Mouse (Mus musculus): ENCODE data around the gene Gnai2. TPM values are rescaled to one million over a fixed set of nuclear protein-coding genes. Genes with fewer than 3 reads are reported as not detected.
"Not testable (repeated sequence)": the region's sequence is repeated elsewhere in the genome, so short reads cannot be mapped to it uniquely, and the experiment has no call there.

Gene Gnai2
- total RNA-seq, 2 experiments from 2014 or later: 254 to 263 TPM

DNA sequence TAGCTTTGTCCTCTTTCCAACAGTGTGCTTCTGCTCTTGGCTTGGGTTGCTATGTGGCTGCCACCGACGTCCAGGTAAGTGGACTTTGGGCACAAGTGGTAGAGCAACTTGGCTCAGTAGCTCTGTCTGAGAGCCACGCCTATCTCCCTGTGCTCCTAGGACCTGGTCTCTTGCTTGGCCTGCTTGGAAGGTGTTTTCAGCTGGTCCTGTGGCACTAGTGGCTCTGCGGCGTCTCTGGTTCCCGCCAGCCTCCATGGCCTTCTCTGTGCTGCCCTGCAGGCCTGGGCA lies 44.5 kb downstream of the Gnai2 start:
- DNase-seq (ENCODE audit: low spot score in 2 of 2): no peak

- no peak for DNase-seq (ENCODE audit: low spot score in 2 of 2)
These were observed 45.0 kb downstream of the Gnai2 start for GRCm38 (mm10) chr9:107590058-107590772.

DNA sequence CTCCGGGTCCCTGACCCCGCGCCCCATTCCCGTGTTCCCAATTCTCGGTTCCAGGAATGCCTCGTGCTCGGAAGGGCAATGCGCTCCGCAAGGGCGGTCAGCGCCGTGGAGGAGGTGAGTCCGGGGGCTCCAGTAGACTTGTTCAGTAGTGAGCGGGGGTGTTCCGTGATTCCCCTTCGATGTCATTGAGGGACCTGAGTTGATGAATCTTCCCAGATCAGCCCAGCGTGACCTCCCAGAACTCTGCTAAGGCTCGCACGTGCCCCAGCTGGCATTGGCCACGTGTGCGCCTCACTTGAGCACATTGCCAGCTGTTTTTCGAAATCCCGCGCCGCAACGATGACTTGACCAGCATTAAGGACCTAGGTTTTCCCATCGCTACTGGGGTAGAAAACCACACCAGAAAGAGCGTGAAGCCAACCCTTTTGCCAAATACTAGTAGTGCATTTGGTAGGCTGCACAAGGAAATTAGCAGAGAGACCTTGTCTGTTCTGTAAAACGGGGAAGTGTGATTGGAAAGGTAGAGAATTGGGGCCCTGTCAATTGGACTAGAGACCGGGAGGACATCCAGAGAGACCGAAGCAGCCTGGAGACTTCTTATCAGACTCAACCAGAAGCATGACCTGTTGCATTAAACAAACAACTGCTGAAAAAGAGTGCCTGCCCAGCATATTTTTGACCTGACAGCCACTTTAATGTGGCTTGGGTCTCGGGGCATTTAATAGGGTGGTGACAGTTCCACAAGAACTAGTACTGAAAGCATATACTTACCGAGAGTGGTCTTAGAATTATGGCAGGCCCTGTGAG lies 47.1 kb downstream of the Gnai2 start:
- DNase-seq (ENCODE audit: low spot score in 2 of 2): peak in 1 of 2 experiments; percentile 51

DNA sequence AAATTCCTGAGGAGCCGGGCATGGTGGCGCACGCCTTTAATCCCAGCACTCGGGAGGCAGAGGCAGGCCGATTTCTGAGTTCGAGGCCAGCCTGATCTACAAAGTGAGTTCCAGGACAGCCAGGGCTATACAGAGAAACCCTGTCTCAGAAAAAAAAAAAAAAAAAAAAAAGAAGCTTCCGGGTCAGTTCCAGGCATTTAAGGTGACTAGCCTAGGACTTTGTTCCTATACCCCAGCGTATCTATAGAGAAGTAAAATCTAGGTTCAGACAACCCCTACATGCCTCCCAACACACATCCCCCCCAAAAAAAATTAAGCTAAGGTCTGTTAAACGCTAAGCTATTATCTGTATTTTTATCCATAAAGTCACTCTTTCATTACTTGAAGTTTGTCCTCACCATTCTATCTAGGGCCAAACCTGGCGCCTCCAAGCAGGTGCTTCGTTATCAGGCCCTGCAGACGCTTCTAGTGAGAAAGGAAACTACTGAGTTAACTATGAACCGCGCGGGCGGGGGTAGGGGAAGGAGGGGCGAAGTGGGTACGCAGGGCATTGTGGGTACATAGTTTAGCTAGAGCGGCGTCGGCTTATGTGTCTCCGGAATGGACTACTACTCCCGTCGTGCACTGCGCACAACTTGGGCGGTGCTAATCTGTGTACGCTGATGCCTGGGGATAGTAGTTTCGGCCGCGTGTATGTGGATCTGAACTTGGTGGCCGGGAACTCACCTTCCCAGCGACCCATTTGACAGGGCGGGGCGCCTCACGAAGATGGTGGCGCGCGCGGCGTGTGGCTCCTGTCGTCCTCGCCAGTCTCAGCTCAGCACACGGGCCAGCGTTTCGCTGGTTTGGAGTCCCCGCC lies 48.0 kb downstream of the Gnai2 start, which contains the start of gene Ifrd2:
Ifrd2 (plus strand) TSS at position 669 of the 859 bp plus-strand sequence.
- peak; percentile 93 to 95 for DNase-seq (ENCODE audit: low spot score in 2 of 2)

- DNase-seq (ENCODE audit: low spot score in 2 of 2): no peak
These were observed 48.7 kb downstream of the Gnai2 start for GRCm38 (mm10) chr9:107586504-107586903.

DNA sequence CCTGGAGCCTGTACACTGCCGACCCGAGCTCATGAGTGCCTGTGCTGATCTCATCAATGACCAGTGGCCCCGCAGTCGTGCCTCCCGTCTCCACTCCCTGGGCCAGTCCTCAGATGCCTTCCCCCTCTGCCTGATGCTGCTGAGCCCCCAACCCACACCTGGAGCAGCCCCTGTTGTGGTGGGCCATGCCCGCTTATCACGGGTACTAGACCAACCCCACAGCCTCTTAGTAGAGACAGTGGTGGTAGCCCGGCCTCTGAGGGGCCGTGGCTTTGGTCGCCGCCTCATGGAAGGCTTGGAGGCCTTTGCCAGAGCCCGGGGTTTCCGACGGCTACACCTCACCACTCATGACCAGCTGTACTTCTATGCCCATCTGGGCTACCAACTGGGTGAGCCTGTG lies 52.0 kb downstream of the Gnai2 start:
- no peak for DNase-seq (ENCODE audit: low spot score in 2 of 2)

DNA sequence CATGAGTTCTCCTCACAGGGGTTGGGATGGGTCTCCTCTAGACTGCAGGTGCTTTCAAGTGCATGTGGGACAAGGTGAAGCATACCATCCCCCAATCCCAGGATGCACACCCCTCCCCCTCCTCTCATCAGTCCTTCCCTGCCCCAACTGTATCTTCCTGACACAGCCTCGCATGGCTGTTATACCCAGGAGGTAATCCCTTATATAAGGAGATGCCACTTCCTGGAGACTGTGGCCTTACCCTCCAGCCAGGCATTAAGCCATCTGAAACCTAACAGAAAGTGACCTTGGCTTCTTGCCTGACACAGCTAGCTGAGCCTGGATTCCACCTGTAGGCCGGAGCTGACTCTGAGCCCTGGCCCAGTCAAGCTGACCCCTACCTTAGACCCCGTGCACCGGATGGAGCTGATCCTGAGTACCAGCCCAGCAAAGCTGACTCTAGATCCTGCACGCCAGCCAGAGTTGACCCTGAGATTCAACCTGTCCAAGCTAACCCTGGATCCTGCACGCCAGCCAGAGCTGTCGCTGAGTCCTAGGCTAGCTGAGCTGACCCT lies 52.6 kb downstream of the Gnai2 start:
- DNase-seq (ENCODE audit: low spot score in 2 of 2): no peak

GRCm38 (mm10) chr9:107581584-107581983 lies 53.6 kb downstream of the Gnai2 start:
- DNase-seq (ENCODE audit: low spot score in 2 of 2): no peak

- DNase-seq (ENCODE audit: low spot score in 2 of 2): peak; percentile 83 to 86
These were observed 54.5 kb downstream of the Gnai2 start, which contains the start of gene Hyal3 for GRCm38 (mm10) chr9:107580501-107581317. Gene Hyal3 (plus strand): TSS chr9:107580818.

DNA sequence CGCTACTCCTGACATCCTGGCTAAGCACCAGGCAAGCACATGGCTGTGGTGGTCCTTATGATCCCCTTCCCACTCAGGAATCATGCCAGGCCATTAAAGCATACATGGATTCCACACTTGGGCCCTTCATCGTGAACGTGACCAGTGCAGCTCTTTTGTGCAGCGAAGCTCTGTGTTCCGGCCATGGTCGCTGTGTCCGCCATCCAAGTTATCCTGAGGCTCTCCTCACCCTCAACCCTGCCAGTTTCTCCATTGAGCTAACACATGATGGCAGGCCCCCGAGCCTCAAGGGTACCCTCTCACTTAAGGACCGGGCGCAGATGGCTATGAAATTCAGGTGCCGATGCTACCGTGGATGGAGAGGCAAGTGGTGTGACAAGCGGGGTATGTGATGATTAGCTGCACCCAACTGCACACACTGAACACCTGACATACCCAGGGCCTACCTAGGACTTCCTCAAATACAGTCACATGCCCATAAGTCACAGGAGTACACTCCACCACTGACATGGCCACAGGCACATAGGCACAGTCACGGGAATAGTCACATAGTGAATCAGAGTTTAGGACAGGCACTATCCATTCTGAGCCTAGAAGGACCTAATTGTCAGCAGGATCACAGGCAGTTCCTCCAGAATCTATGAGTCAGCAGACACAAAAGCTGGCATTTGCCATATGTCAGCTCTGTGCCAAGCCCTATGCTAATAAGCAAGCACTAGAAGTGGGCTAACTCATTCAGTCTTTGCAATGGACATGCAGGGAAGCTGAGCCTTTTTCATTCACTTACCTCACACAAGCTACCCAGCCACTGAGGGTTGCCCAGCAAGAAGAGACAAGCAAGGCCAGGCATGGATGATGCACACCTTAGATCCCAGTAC lies 55.9 kb downstream of the Gnai2 start:
- DNase-seq (ENCODE audit: low spot score in 2 of 2): no peak

DNA sequence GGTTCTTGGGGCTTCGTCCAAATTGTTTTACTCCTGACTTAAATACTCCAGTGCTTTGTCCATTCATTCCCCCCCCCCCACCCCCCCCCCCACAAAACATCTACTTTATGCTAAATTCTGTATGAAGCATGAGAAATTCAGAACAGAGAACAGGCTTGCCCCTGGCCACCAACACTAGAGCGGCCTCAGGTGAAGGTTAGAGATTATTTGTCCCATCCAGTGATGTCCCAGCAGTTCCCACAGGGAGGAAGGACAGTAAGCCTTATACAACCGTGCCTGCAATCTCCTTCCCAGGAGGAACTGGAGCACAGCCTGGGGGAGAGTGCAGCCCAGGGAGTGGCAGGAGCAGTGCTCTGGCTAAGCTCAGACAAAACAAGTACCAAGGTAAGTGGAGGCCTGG lies 56.6 kb downstream of the Gnai2 start, which contains the start of gene Naa80:
Naa80 (plus strand) TSS at position 301 of the 400 bp plus-strand sequence.
- no peak for DNase-seq (ENCODE audit: low spot score in 2 of 2)

DNA sequence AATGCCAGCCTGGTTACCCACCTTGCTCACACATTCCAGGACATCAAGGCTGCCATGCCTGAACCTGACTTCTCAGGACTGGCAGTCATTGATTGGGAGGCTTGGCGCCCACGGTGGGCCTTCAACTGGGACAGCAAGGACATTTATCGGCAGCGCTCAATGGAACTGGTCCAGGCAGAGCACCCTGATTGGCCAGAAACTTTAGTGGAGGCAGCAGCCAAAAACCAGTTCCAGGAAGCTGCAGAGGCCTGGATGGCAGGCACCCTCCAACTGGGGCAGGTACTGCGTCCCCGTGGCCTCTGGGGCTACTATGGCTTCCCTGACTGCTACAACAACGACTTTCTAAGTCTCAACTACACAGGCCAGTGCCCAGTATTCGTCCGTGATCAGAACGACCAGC lies 57.3 kb downstream of the Gnai2 start:
- no peak for DNase-seq (ENCODE audit: low spot score in 2 of 2)

GRCm38 (mm10) chr9:107576357-107577107 lies 58.6 kb downstream of the Gnai2 start, which contains the start of gene Hyal1:
Gene Hyal1 (plus strand): TSS chr9:107576927.
- DNase-seq (ENCODE audit: low spot score in 2 of 2): peak; percentile 62 to 63

GRCm38 (mm10) chr9:107575579-107576356 lies 59.4 kb downstream of the Gnai2 start:
- DNase-seq (ENCODE audit: low spot score in 2 of 2): no peak

- DNase-seq (ENCODE audit: low spot score in 2 of 2): not testable (repeated sequence)
These were observed 61.4 kb downstream of the Gnai2 start for GRCm38 (mm10) chr9:107573774-107574173.

DNA sequence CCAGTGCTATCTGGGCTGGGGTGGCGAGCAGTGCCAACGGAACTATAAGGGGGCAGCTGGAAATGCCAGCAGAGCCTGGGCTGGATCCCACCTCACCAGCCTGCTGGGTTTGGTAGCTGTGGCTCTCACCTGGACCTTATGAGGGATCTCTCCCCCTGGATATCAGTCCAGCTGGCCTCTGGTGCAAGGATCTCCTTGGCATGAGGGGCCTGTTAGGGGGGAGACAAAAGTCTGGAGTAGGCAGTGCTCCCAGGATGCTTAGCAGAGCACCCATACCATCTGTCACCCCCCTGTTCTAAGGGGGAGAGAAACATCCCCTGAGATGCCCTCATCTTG lies 62.9 kb downstream of the Gnai2 start:
- no peak for DNase-seq (ENCODE audit: low spot score in 2 of 2)

GRCm38 (mm10) chr9:107571534-107572326 lies 63.4 kb downstream of the Gnai2 start:
- no peak for DNase-seq (ENCODE audit: low spot score in 2 of 2)

All from layer of hippocampus, postnatal 10 days (tissue).